Mouse (Mus musculus) lung, postnatal 0 days (tissue): ENCODE results near the gene Aco1. TPM values are rescaled to one million over a fixed set of nuclear protein-coding genes. Genes with fewer than 3 reads are reported as not detected.
A peak's percentile ranks its signal among the peaks of the same experiment; 100 is the strongest.

Experiments used
- ATAC-seq: fragments of 200-750 bp; cut with Nextera tagmentation; 2 replicates; pipeline ENCODE4 v1.8.0; 2017; ENCODE audit warnings: moderate library complexity
- DNase-seq: peaks from one replicate; pipeline ENCODE4 v3.0.0-alpha.2; 2016; ENCODE audit warnings: low spot score
- H3K27ac ChIP-seq: fragments of 300-500 bp; sonication (generic); 2 replicates; pipeline ENCODE4 v1.5.1; 2014; ENCODE audit warnings: antibody characterized with exemption, mild to moderate bottlenecking, low read length, mixed read lengths
- H3K27me3 ChIP-seq: fragments of 300-500 bp; sonication (generic); replicated peaks from 2 replicates; pipeline ENCODE4 v1.6.1; 2014; ENCODE audit warnings: low read length, mixed read lengths; ENCODE audit not compliant: insufficient read depth
- H3K36me3 ChIP-seq: fragments of 300-500 bp; sonication (generic); 2 replicates; pipeline ENCODE4 v1.6.1; 2014; ENCODE audit warnings: low read length, mixed read lengths; ENCODE audit not compliant: insufficient read depth
- H3K4me1 ChIP-seq: fragments of 300-500 bp; sonication (generic); 2 replicates; pipeline ENCODE4 v1.6.1; 2014; ENCODE audit warnings: antibody characterized with exemption, low read depth, low read length, mixed read lengths; ENCODE audit not compliant: insufficient read depth
- H3K4me2 ChIP-seq: fragments of 300-500 bp; sonication (generic); replicated peaks from 2 replicates; pipeline ENCODE4 v1.6.1; 2014; ENCODE audit warnings: low read depth, mild to moderate bottlenecking, low read length, moderate library complexity, mixed read lengths
- H3K4me3 ChIP-seq: fragments of 300-500 bp; sonication (generic); 2 replicates; pipeline ENCODE4 v1.5.1; 2014; ENCODE audit warnings: low read depth, low read length
- H3K9ac ChIP-seq: fragments of 300-500 bp; sonication (generic); replicated peaks from 2 replicates; pipeline ENCODE4 v1.6.1; 2014; ENCODE audit warnings: low read depth, mild to moderate bottlenecking
- H3K9me3 ChIP-seq: fragments of 300-500 bp; sonication (generic); 2 replicates; pipeline ENCODE4 v1.6.1; 2016; ENCODE audit warnings: low read length, mixed read lengths
- CTCF ChIP-seq: IDR thresholded peaks from 2 replicates; pipeline ENCODE4 v1.5.1; 2016; ENCODE audit warnings: antibody characterized with exemption, mild to moderate bottlenecking
- EP300 ChIP-seq: IDR thresholded peaks from 2 replicates; pipeline ENCODE4 v1.6.1; 2016; ENCODE audit warnings: antibody characterized with exemption, mild to moderate bottlenecking, control low read depth
- WGBS: fragments of 180-500 bp; shearing (Covaris S2); extraction: QIAGEN DNeasy Blood & Tissue Kit; methylation state at CpG from one replicate; pipeline ENCODE4 v1.1.7; 2014; 5-methylcytosine and 5-hydroxymethylcytosine counted together
- polyA plus RNA-seq: library from polyadenylated mRNA; unstranded; fragments of >200 nt; fragmentation: Nextera tagmentation; extraction: Ambion mirVana; gene quantifications from 2 replicates; pipeline ENCODE4 v1.2.1, GENCODE M21; 2015

Aco1 gene
- polyA plus RNA-seq, 1 experiment from 2014 or later, result 38.0 TPM

DNA sequence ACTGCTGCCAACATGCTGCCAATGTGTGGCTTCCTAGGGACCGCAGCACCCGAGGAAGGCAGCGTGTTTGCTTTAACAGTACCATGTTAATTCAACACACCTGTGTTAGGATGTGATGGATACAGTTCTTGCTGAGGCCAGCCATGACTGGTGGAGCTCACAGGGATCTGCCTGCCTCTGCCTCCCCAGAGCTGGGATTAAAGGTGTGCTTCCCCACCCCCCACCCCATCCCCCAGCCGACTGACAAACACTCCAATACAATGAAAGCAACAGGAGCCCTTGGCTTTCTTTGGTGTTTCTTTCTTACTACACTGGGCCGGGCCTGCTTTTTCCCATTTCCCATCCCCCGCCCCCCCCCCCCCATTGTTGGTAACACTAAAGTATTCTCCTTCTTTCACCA is 91.4 kb downstream of the Aco1 start:
- Histone ChIP-seq H3K4me2 (no peak overlapping the region), H3K4me3 (no peak overlapping the region), H3K27ac (no peak overlapping the region), H3K9me3 (no peaks in the 10 kb centered on the region), H3K4me1 (no peaks in the 10 kb centered on the region), H3K9ac (no peak overlapping the region), H3K36me3 (no peaks in the 10 kb centered on the region; the same call in 1 of the 2 replicates), H3K27me3 (no peaks in the 10 kb centered on the region)
- 82% methylated on average over 6 of the region's 6 CpGs for WGBS
- TF ChIP-seq EP300 (no peak), CTCF (no peak)
- ATAC-seq, result no peak
- DNase-seq, result no peak

DNA sequence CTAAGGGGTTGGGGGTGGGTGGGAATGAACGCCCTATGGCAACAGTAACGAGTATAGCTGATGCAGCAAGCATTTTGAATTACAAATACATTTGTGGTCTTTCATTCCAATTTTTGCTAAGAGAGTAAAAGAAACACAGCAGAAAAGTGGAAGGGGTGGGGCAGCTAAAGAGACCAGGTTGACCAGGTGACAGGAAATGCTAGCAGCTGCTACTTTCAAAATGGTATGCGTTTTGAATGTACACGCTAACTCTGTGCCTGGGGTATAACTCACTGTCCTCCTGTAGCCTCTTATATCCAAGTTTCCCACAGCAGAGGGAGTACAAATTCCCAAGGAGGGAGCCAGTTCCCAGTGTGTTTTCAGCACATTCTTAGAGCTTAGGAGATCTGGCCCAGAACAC is 93.9 kb downstream of the Aco1 start:
- peak; percentile 12 for DNase-seq
- H3K9ac ChIP-seq, result no peak overlapping the region
- no peaks in the 10 kb centered on the region; the same call in 1 of the 2 replicates for H3K36me3 ChIP-seq
- WGBS, result 73% methylated on average over 4 of the region's 4 CpGs
- ATAC-seq, result no peak
- no peak for TF ChIP-seq CTCF
- TF ChIP-seq EP300, result no peak
- H3K9me3 ChIP-seq, result no peaks in the 10 kb centered on the region
- H3K4me1 ChIP-seq, result no peaks in the 10 kb centered on the region
- H3K4me3 ChIP-seq, result no peak overlapping the region
- no peak overlapping the region for H3K4me2 ChIP-seq
- no peak overlapping the region for H3K27ac ChIP-seq
- H3K27me3 ChIP-seq, result no peaks in the 10 kb centered on the region

DNA sequence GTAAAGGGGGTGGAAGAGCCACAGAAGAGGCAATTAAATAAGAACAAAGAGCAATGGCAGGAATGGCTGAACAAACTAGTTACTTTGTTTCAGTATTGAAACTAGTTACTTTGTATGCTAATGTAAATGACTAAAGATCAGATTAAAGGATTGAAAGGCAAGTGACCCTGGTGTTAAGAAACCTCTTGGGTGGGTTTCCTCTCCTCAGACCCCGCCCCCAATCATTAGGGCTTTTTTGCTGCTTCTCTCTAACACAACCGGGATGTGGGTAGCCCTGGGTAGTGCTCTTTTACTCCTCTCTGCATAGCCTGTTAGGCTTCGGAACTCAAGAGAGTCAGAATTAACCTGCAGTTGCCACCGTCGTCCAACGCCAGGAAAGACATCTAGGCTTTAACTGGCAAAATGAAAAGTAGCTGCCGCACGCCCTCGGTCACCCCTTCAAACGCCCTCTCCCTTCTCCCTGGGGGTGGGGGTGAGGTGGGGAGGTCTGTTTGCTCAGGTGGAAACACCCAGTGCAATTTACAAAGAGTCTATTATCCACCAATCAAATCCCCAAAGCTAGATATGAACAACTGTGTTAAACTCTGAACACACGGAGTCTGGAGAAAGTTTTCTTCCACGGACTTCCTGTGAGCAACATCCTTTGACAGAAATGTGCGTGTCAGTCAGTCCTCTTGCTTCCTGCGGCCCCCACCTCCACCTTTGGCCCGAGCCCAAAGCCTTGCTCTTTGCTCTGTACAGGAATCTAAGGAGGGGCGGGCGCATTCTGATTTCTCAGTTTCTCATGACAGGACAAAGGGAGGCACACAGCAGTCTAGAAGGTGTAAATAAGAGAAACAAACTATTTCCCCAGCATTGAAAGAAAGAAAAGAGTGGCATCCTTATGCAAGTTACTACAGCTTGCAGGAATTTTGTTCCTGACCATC is 95.9 kb downstream of the Aco1 start:
- Histone ChIP-seq H3K36me3 (no peaks in the 10 kb centered on the region; the same call in 1 of the 2 replicates), H3K9ac (peak overlapping the region; percentile 59), H3K4me1 (no peaks in the 10 kb centered on the region), H3K27me3 (no peaks in the 10 kb centered on the region), H3K4me3 (peak overlapping the region; percentile 76), H3K4me2 (peak overlapping the region; percentile 62), H3K9me3 (no peaks in the 10 kb centered on the region), H3K27ac (peak overlapping the region; percentile 89)
- peak; percentile 79 for DNase-seq
- peak; percentile 81 for ATAC-seq
- TF ChIP-seq EP300 (0 out of 2 replicates have a peak, but pooled peaks have one; percentile 3), CTCF (no peak)
- under 1% methylated on average over 17 of the region's 17 CpGs for WGBS

DNA sequence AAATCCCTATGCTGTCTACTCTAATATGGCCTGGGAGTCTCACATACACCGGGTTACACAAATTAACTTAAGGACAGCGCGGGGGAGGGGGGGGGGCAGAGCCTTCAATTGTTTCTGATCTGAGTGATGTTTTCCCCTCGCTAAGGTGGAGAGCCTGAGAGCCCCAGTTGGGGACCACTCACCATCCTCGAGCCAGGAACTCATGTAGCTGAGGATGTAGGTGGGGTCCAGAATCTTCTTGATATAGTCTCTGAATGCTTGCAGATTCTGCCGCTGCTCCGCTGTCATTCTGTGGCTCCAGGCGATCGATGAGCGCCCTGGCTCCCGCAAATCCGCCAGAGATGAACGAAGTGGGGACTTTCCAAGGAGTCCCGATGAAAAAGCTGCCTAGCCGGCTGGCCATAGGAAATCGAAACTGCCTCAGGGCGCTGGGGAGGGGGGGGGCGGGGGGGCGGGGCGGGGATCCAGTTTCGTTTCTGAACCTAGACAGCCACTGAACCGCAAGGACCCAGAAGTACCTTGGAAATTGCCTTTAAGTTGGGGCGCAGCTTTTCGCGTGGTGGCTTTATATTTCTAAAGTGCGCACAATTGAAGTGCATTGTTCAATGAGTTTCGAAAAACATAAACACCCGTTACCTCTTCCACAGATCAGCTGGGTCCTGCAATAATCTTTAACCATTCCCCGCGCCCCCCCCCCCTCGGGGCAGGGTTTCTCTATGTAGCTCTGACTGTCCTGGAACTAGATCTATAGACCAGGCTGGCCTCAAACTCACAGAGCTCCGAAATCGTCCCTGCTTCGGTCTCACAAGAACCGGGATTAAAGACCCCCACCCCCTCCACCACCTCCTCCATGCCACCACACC is 96.8 kb downstream of the Aco1 start, which contains the start of gene Ddx58:
TSS of gene Ddx58 (minus strand) at position 420 of the 863 bp plus-strand sequence.
- Histone ChIP-seq H3K27ac (peak within 1 kb of the TSS; percentile 89), H3K27me3 (no peaks in the 10 kb centered on the region), H3K4me3 (peak within 1 kb of the TSS; percentile 76), H3K4me2 (peak within 1 kb of the TSS; percentile 62), H3K36me3 (no peaks in the 10 kb centered on the region; the same call in 1 of the 2 replicates), H3K9me3 (no peaks in the 10 kb centered on the region), H3K4me1 (no peaks in the 10 kb centered on the region), H3K9ac (peak within 1 kb of the TSS; percentile 59)
- WGBS, result 3% methylated on average over 35 of the region's 35 CpGs
- peak; percentile 91 for ATAC-seq
- DNase-seq, result peak; percentile 80
- TF ChIP-seq EP300, result no peak
- TF ChIP-seq CTCF, result peak; percentile 2; the same call in 1 of the 2 replicates

DNA sequence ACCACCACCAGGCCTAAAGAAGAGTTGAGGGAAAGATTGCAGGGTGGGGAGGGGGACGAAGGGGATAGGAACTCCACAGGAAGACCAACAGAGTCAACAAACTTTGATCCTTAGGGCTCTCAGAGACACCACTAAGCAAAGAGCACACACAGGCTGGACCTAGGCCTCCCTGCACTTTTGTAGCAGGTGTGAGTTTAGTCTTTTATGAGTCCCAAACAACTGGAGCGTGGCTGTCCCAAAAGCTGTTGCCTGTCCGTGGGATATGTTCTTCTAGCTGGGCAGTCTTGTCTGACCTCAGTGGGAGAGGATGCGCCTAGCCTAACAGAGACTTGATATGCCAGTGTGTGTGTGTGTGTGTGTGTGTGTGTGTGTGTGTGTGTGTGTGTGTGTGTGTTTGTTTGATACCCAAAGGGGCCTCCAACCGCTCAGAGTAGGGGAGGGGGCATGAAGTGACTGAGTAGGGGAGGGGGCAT is 97.4 kb downstream of the Aco1 start:
- DNase-seq (no peak), ATAC-seq (no peak)
- Histone ChIP-seq H3K4me3 (peak overlapping the region; percentile 76), H3K9me3 (no peaks in the 10 kb centered on the region), H3K36me3 (no peaks in the 10 kb centered on the region; the same call in 1 of the 2 replicates), H3K4me1 (no peaks in the 10 kb centered on the region), H3K27ac (peak overlapping the region; percentile 89; the same call in 1 of the 2 replicates), H3K9ac (0 out of 2 replicates have a peak overlapping the region, but pooled peaks have one; percentile 59), H3K27me3 (no peaks in the 10 kb centered on the region), H3K4me2 (peak overlapping the region; percentile 62)
- no peak for TF ChIP-seq EP300
- TF ChIP-seq CTCF, result no peak
- 40% methylated on average over 5 of the region's 5 CpGs for WGBS

DNA sequence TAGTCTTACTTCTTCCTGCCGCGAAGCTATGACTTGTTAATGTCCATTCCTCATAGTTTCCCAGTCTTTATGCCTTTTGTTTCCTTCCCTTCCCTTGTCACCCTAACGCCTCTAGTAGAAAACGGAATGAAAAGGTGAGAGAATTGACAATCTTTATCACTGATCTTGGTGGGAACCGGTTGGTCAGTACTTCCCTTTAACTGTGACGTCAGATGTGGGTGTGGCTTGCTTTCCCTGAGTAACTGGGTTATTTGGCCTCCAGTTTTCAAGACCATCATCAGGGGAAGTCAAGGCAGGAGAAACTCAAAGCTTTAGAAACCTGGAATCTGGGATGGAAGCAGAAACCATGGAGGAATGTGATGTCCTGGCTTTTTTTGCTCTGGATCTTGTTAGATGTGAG is 99.0 kb downstream of the Aco1 start:
- H3K36me3 ChIP-seq, result no peaks in the 10 kb centered on the region

More for the DNA sequence above, 99.0 kb downstream of the Aco1 start:
- Histone ChIP-seq H3K4me3 (no peak overlapping the region), H3K27me3 (no peaks in the 10 kb centered on the region), H3K27ac (no peak overlapping the region), H3K9me3 (no peaks in the 10 kb centered on the region), H3K4me1 (no peaks in the 10 kb centered on the region), H3K9ac (no peak overlapping the region), H3K4me2 (no peak overlapping the region)
- ATAC-seq (no peak), DNase-seq (peak; percentile 23)
- WGBS, result 42% methylated on average over 6 of the region's 6 CpGs
- no peak for TF ChIP-seq CTCF
- no peak for TF ChIP-seq EP300
